Mouse (Mus musculus): Measurements from ENCODE around the gene Adra2c.

The Adra2c gene

DNA sequence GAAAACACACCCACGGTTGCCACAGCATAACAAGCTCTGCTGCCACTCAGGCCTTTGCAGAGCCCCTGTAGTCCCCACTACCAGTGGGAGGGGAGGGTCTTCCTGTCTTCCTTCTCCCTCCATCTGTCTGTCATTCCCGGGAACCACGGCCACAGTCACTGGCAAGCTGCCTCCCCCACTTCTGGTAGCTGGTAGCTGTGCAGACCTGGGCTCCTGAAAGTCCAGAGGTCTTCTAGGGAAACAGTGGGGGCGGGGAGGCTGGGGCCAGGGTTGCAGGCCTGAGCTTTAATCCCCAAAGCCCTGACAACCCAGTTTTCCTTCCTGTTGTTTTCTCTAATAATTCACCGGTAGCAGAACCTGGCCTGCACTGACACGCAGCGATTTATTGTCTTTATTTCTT is 31.7 kb downstream of the Adra2c start:
- no peak for DNase-seq (ENCODE audit: low read depth, low spot score)

DNA sequence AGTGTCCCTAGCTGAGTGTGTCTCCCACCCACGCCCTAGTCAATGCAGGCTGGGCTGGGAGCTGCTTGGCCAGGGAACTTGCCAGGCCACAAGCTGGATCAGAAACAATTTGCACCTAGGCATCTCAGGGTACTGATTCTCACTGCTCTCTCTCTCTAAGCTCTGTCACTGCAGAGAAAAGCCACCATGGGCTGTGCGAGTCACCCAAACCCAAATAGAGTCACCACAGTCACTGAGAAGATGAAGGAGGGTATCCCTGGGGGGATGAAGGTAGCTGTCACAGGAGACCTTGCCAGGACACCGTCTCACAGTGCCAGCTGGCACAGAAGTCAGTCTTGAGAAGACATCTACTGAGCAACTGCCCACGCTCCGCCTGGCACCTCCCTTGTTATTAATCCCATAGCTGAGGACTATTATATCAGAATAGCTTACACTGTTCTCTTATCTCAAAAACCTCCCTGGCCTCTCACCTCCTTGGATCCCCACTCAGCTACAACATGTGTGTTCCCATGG is 33.7 kb downstream of the Adra2c start:
- DNase-seq (ENCODE audit: low read depth, low spot score) = no peak

DNA sequence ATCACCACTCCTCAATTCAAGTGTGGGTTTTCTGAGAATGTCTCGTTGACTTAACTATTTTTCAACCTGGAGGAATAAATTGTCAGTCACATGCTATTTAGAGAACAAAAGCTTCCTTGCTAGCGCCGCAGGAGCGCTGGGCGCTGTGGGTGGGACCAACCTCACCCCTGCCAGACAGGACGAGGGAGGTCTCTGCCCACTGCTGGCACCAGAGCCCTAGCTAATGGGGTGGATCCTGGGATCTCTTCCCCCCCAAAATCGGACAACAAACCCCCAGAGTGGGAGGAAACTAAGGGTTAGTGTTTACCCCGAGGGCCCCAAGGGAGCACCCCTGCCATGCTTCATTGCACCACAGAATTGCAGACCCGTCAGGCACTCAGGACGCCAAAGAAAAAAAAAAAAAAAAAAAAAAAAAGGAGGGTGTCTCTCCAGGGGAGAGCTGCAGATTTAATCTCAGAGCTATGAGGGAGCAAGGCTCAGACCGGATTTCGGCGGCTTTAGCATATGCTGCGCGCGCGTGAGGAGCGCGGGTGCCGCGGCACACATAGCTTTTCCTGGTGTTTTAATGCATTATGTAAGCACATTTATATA is 35.2 kb downstream of the Adra2c start:
- DNase-seq (ENCODE audit: low read depth, low spot score) = no peak

DNA sequence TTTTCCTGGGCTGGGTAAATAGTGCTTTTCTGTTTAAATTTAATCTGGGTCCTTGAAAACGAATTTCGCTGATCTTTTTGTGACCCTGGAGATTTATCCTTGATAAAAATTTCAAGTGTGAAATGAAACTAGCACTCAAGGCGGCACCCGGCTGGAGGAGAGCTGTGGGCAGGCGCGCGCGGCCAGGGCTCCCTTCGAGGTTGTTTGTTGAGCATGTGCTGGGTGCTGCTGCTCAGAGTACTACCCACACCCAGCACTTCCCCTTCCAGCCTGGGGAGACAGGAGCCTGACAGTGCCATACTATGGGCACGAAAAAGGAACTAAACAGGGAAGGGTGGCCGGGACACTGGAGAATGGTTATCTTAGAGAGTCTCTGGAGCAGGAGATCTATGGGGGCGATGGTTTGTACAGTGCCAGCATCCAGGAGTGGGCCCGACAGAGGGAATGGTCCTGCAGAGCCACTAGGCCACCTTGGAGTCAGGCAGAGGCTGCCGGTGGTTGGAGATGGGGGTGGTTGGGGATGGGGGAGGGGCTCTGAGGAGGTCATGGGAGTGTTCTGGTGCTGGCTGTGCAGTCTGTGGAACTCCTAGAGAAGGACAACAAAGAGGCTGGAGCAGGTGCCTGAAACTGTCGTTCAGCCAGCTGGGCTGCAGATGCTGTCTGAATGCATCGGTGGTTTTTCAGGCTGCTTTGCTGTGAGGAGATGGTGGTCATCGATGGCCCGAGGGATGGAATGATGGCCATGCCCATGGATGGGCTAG is 35.9 kb downstream of the Adra2c start:
- DNase-seq (ENCODE audit: low read depth, low spot score) = no peak

DNA sequence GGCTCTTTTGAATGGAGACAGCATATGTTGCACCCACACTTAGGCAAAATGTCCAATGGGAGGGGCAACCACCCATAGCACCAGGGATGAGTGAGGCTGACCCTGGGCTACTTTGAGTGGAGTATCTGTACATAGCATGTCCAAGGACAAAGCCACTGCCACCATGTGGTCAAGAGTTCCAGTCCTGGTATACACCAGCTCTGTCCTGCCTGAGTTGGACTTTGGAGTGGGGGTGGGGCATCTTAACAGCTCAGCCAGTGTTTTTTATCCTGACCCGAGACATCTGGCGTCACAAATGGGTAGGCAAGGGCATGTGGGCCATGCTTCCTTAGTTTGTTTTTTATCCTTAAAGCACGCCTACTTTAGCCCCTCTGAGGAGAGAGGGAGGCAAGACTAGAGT is 36.5 kb downstream of the Adra2c start:
- no peak for DNase-seq (ENCODE audit: low read depth, low spot score)

DNA sequence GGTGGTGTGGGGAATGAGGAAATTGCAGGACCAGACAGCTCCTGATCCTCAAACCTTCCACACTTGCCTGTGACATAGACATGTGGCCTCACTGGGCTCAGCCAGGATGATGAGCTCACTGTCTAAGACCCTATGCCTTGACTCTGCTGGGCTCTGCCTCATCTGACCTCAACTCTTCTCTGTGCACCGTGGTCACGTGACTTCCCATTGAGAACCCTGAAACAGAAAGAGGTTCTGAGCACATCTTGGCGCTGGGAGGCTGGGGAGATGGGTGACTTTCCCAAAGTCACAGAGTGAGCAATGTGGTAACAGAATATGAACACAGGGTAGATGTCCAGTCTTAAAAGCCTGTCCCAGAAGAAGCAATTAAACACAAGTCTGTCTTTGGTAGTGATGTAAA is 37.1 kb downstream of the Adra2c start:
- no peak for DNase-seq (ENCODE audit: low read depth, low spot score)

DNA sequence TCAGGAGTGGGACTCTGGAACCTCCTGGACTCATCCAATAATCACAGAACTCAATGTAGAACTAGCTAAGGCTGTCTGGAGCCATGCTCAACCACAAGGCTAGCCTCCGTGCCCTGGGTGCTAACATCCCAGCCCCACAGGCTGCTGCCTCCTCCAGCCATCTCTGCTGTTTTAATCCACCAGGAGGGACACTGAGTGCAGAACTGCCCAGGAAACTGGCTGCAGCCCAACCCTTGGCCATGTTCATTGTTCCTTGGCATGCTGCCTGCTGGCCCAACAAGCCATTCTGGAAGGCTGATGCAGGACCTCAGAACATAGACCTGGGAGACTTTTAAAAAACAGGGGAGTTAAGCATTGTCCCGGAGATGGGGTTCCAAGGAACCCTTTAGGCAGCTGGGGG is 42.5 kb downstream of the Adra2c start:
- DNase-seq (ENCODE audit: low read depth, low spot score) = no peak

DNA sequence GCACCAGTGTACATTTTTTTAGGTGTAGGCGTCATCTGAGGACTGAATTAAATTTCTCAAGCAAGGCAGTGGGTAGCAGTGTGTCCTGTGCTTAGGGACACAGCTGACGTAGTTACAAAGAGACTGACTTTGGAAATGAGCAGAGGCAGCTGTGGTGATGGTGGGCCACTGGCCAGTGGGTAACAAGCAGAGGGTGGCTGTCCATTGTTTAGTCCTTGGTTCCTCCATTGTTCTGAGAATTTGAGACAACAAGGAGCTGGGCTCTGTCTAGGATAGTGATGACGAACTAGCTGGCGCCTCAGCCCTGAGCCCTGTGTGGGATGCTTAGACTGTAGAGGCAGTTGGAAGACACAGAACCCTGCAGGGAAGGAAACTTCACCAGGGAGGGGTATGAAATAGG is 52.7 kb downstream of the Adra2c start:
- DNase-seq (ENCODE audit: low read depth, low spot score) = no peak

Data from embryo, embryonic 11.5 days (tissue).